Mouse (Mus musculus): Measurements from ENCODE around the gene Mageb3. TPM values are rescaled to one million over a fixed set of nuclear protein-coding genes. Genes with fewer than 3 reads are reported as not detected.
"Not testable (repeated sequence)": the region's sequence is repeated elsewhere in the genome, so short reads cannot be mapped to it uniquely, and the experiment has no call there.

The Mageb3 gene
- not detected for total RNA-seq (2022)

DNA sequence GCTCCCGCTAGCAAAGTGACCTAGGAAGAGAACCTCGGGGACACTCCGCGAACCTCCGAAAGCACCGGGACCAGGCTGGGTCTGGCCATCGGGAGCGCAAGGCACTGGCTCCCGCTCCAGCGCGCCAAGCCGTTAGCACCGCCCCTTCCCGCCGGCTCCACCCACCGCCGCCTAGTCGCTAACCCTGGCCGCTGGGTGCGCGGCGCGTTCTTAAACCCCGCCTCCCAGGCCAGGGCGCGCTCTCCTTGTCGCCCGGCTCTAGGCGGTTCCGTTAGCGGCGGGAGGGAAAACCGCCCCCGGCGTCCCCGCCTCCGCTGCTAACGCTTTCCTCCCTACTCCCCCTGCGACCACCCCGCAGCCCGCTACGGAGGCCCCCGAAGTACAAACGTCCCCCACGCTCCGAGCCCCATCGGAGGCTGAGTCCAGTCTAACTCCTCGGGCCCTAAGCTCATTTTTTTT, at the start of gene Mageb3, which contains the start of gene Ctdspl2:
Mageb3 (minus strand) TSS at position 328 of the 459 bp plus-strand sequence.
Ctdspl2 (plus strand) TSS at position 237 of the 459 bp plus-strand sequence.
- peak; percentile 94 for DNase-seq

GRCm38 (mm10) chr2:121995738-121996137, 39.8 kb upstream of the Mageb3 start:
- no peak for DNase-seq

DNA sequence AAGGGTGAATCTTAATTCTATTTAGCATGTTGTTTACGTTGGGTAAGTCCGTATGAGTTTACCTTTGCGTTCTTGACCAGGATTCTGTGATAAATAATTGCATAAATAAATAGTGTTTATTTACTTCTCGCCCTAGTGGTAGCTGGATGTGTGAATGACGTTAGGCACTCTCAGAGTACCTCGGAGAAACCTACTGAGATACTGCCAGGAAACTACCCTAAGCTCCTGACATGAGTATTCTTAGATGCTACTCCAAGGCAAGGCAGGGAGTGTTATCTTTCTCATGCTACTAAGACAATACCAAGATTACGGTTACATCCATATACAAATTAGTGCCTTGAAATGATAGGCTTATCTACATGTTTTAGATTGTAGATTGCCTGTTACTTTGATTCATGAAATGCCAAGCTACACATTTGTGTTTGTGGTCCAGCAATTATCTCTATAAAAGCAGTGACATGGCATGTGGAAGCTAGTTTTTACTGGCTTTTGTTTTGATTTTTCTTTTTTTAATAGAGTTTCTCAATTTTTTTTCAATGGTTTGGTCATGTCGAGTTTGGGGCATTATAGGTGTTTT, 1.4 kb upstream of the Mageb3 start:
- no peak for DNase-seq

GRCm38 (mm10) chr2:121956224-121957018, 529 bp upstream of the Mageb3 start:
- DNase-seq = peak; percentile 91

DNA sequence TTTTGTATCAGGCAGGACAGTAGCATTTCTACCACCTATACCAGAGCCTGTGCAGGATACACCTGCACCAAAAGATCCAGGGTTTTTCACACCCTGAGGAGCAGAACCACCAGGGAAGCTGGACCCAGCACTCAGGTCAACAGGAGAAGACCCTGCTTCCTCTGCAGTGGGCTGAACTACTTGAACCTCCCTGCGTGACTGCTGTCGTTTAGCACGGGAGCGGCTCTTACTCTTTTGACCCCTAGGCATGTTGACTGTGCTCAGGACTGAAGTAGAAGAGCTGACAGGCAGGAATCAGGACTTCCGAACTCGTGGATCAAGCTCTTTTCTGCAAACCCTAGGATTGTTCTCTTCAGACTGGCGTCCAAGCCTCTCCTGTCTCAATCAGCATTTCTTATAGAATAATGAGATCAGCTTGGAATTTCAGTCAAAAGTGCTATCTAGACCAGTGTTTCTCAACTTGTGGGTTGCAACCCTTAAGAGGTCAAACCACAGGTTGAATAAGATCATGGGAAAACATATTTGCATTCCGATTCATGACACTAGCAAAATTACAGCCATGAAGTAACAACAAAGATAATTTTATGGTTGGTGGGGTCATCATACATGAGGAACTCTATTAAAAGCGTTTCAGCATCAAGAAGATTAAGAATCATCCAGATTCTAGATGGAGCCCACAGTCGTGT, 778 bp downstream of the Mageb3 start:
- no peak for DNase-seq

- DNase-seq = no peak
Measured at GRCm38 (mm10) chr2:121943364-121943763, 12.5 kb downstream of the Mageb3 start.

GRCm38 (mm10) chr2:121937624-121938023, 18.3 kb downstream of the Mageb3 start:
- not testable (repeated sequence) for DNase-seq

DNA sequence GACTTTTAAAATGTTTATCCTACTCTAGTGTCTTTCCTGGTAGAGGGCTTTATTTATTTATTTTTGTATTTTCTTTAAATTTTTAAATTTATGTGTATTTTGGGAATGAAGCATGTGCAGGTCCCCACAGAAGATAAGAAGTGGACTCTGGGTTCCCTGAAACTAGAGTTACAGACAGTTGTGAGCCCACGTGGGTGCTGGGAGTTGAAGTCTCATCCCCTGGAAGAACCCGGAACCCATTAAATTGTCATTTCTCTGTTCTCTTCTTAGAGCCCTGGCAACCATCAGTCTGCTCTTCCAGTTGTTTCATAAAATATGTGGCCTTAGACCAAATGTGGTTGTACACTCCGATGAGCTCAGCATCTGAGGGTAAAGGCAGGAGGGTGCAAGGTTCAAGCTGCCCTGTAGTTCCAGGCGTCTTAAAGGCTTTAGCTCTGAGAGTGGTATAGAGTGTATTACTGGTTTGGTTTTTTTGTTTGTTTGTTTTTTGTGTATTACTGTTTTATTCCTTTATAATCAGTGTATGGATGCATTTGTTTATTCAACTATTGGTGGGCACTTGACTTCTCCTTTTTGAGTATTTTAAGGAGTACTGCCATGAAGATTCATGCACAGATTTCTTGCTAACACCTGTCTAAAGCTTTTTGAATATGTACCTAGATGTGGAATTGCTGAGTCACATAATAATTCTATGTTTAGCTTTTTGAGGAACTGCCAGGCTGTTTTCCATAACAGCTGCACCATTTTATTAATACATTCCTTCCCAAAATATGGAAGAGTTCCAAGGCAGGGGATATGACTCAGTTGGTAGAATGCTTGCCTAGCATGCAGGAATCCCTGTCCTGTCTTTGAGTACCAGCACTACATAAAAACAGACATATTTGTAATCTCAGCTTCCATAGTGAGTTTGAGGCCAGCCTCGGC, 39.6 kb downstream of the Mageb3 start:
- DNase-seq = no peak

GRCm38 (mm10) chr2:121909975-121910374, 45.9 kb downstream of the Mageb3 start:
- no peak for DNase-seq

Other genes starting within 250 kb of the Mageb3 start
- 100 to 1,000 TPM in 2 of 4 experiments, 10 to 100 TPM in 2; 72.7 to 177 (median 125) TPM for gene Frmd5, start 149.0 kb downstream of the Mageb3 start, total RNA-seq (2022)
- 10 to 100 TPM; 40.2 to 70.6 (median 56.4) TPM for gene Casc4, start 89.1 kb downstream of the Mageb3 start, total RNA-seq (2022)
- gene Ctdspl2, start 91 bp downstream of the Mageb3 start, total RNA-seq (2022) = 10 to 100 TPM; 24.5 to 30.8 (median 25.8) TPM
- 10 to 100 TPM; 17.7 to 25.4 (median 18.6) TPM for gene Eif3j1, start 72.5 kb upstream of the Mageb3 start, total RNA-seq (2022)
- gene Spg11, start 162.3 kb upstream of the Mageb3 start, total RNA-seq (2022) = 10 to 100 TPM; 20.0 to 25.0 (median 23.5) TPM
- 100 to 1,000 TPM; 769 to 879 (median 834) TPM for gene B2m, start 191.6 kb upstream of the Mageb3 start, total RNA-seq (2022)
- not detected for gene Trim69, start 204.6 kb upstream of the Mageb3 start, total RNA-seq (2022)
- gene Patl2, start 230.1 kb upstream of the Mageb3 start, total RNA-seq (2022) = under 1 TPM in 1 of 4 experiments, not detected in 3; 0.09 TPM
- gene Terb2, start 230.2 kb upstream of the Mageb3 start, total RNA-seq (2022) = not detected

All from adrenal gland, adult 8-10 months (tissue).